ENCODE assay signal across 8 mouse cellular contexts in the genomic region with DNA sequence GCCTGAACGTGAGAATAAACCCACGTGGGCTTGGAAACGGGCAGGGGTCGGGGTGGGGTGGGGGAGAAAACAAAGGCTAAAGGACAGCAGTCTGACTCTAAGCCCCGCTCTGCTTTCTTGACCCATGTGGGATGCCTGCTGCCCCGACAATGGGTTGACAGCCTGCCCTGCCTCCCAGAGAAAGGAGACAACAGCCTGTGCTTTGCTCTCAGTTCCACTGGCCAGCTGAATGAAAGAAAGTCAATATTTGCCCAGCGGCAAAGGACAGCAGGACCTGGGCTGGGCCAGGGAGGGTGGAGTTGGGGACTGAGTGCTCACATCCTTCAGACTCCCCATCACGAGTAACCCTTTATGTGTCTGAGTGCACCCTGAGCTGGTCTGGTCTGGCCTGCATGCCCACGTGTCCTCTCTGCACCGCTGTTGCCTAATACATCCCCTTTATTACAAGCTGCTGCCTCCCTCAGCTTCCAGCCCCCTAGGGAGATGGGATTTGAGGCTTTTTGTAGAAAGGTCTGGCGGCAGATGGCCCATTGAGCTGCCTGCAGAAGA.
A peak's percentile ranks its signal among the peaks of the same experiment; 100 is the strongest.
DNase-seq lines count a peak whose midpoint lies in the region; TF ChIP-seq lines count a peak whose summit lies in the region.

No protein-coding gene starts in this region.

- no peak overlapping the region for H3K27ac ChIP-seq in ES-Bruce4 (ENCODE audit: insufficient read depth, low read length)
- H3K27ac ChIP-seq in midbrain, embryonic 10.5 days (replicated peaks): peak overlapping the region; percentile 81

- no peaks in the 10 kb centered on the region for H3K9me3 ChIP-seq in ES-Bruce4 (replicated peaks; ENCODE audit: control insufficient read depth, insufficient read depth, low read length, poor library complexity, severe bottlenecking)
- H3K9me3 ChIP-seq in midbrain, embryonic 10.5 days (replicated peaks): no peaks in the 10 kb centered on the region

- no peak overlapping the region for H3K9ac ChIP-seq in ES-Bruce4 (ENCODE audit: low read depth, poor library complexity, severe bottlenecking)

- H3K4me1 ChIP-seq in ES-Bruce4 (ENCODE audit: control insufficient read depth, insufficient read depth, low read length): no peaks in the 10 kb centered on the region
- peaks cover 73% of the 10 kb centered on the region for H3K4me1 ChIP-seq in midbrain, embryonic 10.5 days

- peak; percentile 73 for DNase-seq in embryo, embryonic 10 days (ENCODE audit: low spot score)
- peak; percentile 46 for DNase-seq in liver
- peak; percentile 84 for DNase-seq in midbrain, embryonic 10.5 days (ENCODE audit: low spot score)
- no peak for DNase-seq in layer of hippocampus, postnatal 25 days (ENCODE audit: extremely low spot score in 1 of 2, low spot score in 1 of 2)
- no peak for DNase-seq in heart, postnatal 14 days
- DNase-seq in spleen, adult 12 weeks (ENCODE audit: low spot score): no peak
- DNase-seq in ovary, postnatal 14 days (ENCODE audit: low spot score): no peak

- TF ChIP-seq CTCF in ES-Bruce4 (IDR thresholded peaks at IDR 0.05; ENCODE audit: low read depth, low read length): no peak

- 3% methylated on average over 11 of the region's 11 CpGs for WGBS in midbrain, embryonic 10.5 days

- no peak for TF ChIP-seq POLR2A in ES-Bruce4 (IDR thresholded peaks at IDR 0.05; ENCODE audit: insufficient read depth, low read length)

- 0 out of 2 replicates have a peak, but pooled peaks have one; percentile 67 for TF ChIP-seq EP300 in ES-Bruce4 (IDR thresholded peaks at IDR 0.05; ENCODE audit: insufficient read depth, low read depth, low read length)

- H3K4me3 ChIP-seq in ES-Bruce4 (ENCODE audit: low read depth, low read length): no peak overlapping the region
- H3K4me3 ChIP-seq in midbrain, embryonic 10.5 days: peak overlapping the region; percentile 20; the same call in 1 of the 2 replicates

- H3K27me3 ChIP-seq in ES-Bruce4 (ENCODE audit: control insufficient read depth, insufficient read depth, low read length, poor library complexity, severe bottlenecking): peaks cover 2% of the 10 kb centered on the region; the same call in 1 of the 2 replicates
- H3K27me3 ChIP-seq in midbrain, embryonic 10.5 days (ENCODE audit: low read depth, poor library complexity, severe bottlenecking): peaks cover 83% of the 10 kb centered on the region

- intact Hi-C loops in heart, postnatal 14 days (cut with DNase I): no loop called here

- no peaks in the 10 kb centered on the region for H3K36me3 ChIP-seq in ES-Bruce4 (ENCODE audit: control insufficient read depth, insufficient read depth, low read length, poor library complexity, severe bottlenecking)
- peaks cover 4% of the 10 kb centered on the region; the same call in 1 of the 2 replicates for H3K36me3 ChIP-seq in midbrain, embryonic 10.5 days

Comparison
In these comparisons a context has a peak if more than half of its experiments do, and no peak if none do; other contexts are left out.
1. DNase-seq: peak in embryo, embryonic 10 days (single experiment), liver (single experiment) and midbrain, embryonic 10.5 days (single experiment); none in layer of hippocampus, postnatal 25 days (0 of 2), heart, postnatal 14 days (0 of 2), spleen, adult 12 weeks (single experiment) and ovary, postnatal 14 days (single experiment).